Mouse (Mus musculus) midbrain, embryonic 11.5 days (tissue): Measurements from ENCODE around the gene Mybpc2. TPM values are rescaled to one million over a fixed set of nuclear protein-coding genes. Genes with fewer than 3 reads are reported as not detected.

Experiments
- ATAC-seq: fragments of 200-750 bp; cut with Nextera tagmentation; 2 replicates; pipeline ENCODE4 v1.8.0; 2017; ENCODE audit warnings: moderate TSS enrichment, moderate library complexity; ENCODE audit not compliant: low FRiP score
- DNase-seq: peaks from one replicate; pipeline ENCODE4 v3.0.0; 2015; ENCODE audit warnings: low spot score; ENCODE audit errors: missing footprints
- H3K27ac ChIP-seq: fragments of 300-500 bp; sonication (generic); 2 replicates; pipeline ENCODE4 v1.5.1; 2014; ENCODE audit warnings: low read depth, low read length
- H3K27me3 ChIP-seq: fragments of 300-500 bp; sonication (generic); 2 replicates; pipeline ENCODE4 v1.6.1; 2014; ENCODE audit warnings: mild to moderate bottlenecking, low read length, moderate library complexity, mixed read lengths; ENCODE audit not compliant: control insufficient read depth, insufficient read depth
- H3K36me3 ChIP-seq: fragments of 300-500 bp; sonication (generic); 2 replicates; pipeline ENCODE4 v1.6.1; 2014; ENCODE audit warnings: mild to moderate bottlenecking, low read length, moderate library complexity, mixed read lengths; ENCODE audit not compliant: control insufficient read depth, insufficient read depth
- H3K4me1 ChIP-seq: fragments of 300-500 bp; sonication (generic); 2 replicates; pipeline ENCODE4 v1.6.1; 2014; ENCODE audit warnings: low read length; ENCODE audit not compliant: control insufficient read depth, insufficient read depth
- H3K4me2 ChIP-seq: fragments of 300-500 bp; sonication (generic); 2 replicates; pipeline ENCODE4 v1.6.1; 2014; ENCODE audit warnings: mild to moderate bottlenecking, moderate library complexity
- H3K4me3 ChIP-seq: fragments of 300-500 bp; sonication (generic); 2 replicates; pipeline ENCODE4 v1.5.1; 2014; ENCODE audit warnings: low read depth, low read length
- H3K9ac ChIP-seq: fragments of 300-500 bp; sonication (generic); 2 replicates; pipeline ENCODE4 v1.6.1; 2014; ENCODE audit warnings: low read length
- H3K9me3 ChIP-seq: fragments of 300-500 bp; sonication (generic); 2 replicates; pipeline ENCODE4 v1.6.1; 2016; ENCODE audit warnings: low read length; ENCODE audit not compliant: control insufficient read depth
- WGBS: fragments of 180-500 bp; shearing (Covaris S2); extraction: QIAGEN DNeasy Blood & Tissue Kit; methylation state at CpG from one replicate; pipeline ENCODE4 v1.1.7; 2014; 5-methylcytosine and 5-hydroxymethylcytosine counted together
- polyA plus RNA-seq: library from polyadenylated mRNA; unstranded; fragments of >200 nt; fragmentation: Nextera tagmentation; extraction: Ambion mirVana; gene quantifications from 2 replicates; pipeline ENCODE4 v1.2.1, GENCODE M21; 2014

The Mybpc2 gene
- polyA plus RNA-seq, 1 experiment from 2014 or later, result not detected

DNA sequence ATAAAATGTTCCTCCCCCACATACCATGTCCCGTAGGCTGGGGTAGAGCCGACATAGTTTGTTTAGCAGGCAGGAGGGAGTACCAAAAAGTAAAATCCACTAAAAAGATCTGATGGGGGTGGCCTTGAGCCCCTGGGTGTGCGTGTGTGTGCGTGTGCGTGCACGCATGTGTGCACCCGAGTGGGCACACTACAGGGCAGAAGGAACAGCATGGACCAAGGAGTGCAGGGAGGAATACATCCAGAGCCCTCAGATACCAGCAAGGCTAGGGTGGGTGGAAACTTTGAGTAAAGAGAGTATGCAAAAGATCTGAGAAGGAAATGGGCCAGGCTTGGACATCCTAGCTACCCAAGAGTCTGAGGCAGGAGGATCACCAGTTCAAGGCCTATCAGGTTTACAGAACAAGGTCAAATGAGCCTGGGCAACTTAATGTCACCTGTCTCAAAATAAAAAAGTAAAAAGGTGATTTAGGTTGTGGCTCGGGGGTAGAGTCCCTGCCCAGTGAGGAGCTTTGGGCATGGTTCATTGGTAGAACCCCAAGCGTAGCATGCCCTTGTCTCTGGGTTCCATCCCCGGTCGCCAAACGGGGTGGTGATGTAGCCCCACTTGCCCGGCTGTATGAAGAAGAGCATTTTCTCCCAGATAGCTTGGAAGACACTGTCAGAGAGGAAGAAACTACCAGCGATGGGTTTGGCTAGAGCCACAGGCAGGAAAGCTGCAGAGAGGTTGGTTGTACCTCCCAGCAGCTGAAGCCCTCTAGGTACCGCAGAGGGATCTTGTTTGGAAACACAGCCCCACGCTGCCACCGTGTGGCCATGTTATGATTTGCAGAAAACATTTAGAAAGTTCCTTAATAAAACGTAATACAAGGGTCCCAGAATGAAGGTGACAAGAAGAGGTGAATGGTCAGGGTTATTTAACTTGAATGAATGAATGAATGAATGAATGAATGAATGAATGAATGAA lies 36.3 kb upstream of the Mybpc2 start:
- Histone ChIP-seq H3K36me3 (no peaks in the 10 kb centered on the region), H3K9ac (no peak overlapping the region), H3K4me1 (no peaks in the 10 kb centered on the region), H3K4me2 (no peak overlapping the region), H3K27ac (no peak overlapping the region), H3K4me3 (no peak overlapping the region), H3K27me3 (no peaks in the 10 kb centered on the region), H3K9me3 (no peaks in the 10 kb centered on the region)
- peak; percentile 97 for DNase-seq
- 54% methylated on average over 18 of the region's 18 CpGs for WGBS
- peak; percentile 50; the same call in 1 of the 2 replicates for ATAC-seq

GRCm38 (mm10) chr7:44557629-44558028 lies 33.2 kb upstream of the Mybpc2 start:
- Histone ChIP-seq H3K9me3 (no peaks in the 10 kb centered on the region), H3K9ac (no peak overlapping the region), H3K4me1 (peaks cover 5% of the 10 kb centered on the region), H3K4me3 (no peak overlapping the region), H3K4me2 (no peak overlapping the region), H3K36me3 (no peaks in the 10 kb centered on the region), H3K27ac (no peak overlapping the region), H3K27me3 (no peaks in the 10 kb centered on the region)
- DNase-seq (no peak), ATAC-seq (no peak)
- 72% methylated on average over 2 of the region's 2 CpGs for WGBS

DNA sequence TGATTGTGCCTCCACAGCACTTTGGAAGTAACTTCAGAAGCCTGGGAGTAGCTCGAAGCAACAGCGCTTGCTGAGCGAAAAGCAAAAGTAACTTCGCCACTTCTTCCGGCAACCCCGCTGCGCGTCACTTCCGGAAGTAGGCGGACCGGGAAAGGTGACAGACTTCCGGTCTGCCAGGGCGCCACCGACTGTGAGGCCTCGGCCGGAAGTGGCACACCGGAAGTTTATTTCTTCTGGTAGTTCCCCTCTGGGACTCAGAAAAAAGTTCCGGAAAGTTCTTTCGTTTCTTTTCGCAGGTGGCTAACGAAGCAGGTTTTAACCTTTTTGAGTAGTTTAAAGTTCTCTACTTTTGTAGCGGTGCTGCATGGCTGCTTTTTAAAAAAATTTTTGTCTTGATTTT lies 29.4 kb upstream of the Mybpc2 start, which contains the start of gene Nr1h2:
TSS of gene Nr1h2 (minus strand) at position 126 of the 400 bp plus-strand sequence.
- Histone ChIP-seq H3K4me1 (peaks cover 6% of the 10 kb centered on the region), H3K4me2 (peak within 1 kb of the TSS; percentile 61), H3K27ac (peak within 1 kb of the TSS; percentile 88), H3K27me3 (no peaks in the 10 kb centered on the region), H3K4me3 (peak within 1 kb of the TSS; percentile 84), H3K9ac (peak within 1 kb of the TSS; percentile 56), H3K9me3 (no peaks in the 10 kb centered on the region), H3K36me3 (peaks cover 18% of the 10 kb centered on the region)
- DNase-seq (peak; percentile 100), ATAC-seq (peak; percentile 80)
- under 1% methylated on average over 22 of the region's 22 CpGs for WGBS

DNA sequence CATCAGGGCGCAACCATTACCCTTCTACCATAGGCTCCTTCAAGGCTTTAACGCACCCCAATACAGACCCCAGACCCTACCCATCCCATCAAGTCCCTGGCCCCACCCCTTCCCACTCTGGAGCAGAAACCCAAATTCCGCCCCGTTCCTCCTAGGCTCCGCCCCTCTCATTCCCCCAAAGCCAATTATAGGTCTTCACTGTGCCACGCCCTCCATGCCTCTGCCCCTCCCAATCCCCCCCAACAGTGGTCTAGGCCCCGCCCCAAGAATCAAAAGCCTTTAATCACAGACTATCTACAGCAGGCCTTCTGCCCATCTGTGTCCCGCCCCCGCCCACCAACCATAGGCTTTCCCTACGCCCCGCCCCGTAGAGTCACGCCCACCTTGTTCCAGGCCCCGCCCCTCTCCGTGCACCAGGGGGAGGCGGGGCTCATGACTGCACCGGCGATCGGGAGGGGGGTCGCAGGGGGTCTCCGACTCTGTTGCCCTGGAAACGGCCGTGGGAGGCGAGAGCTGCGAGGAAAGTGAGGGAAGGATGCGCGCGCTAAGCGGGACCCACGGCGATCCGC lies 28.8 kb upstream of the Mybpc2 start:
- peaks cover 18% of the 10 kb centered on the region for H3K36me3 ChIP-seq
- H3K4me3 ChIP-seq, result peak overlapping the region; percentile 84
- DNase-seq (peak; percentile 98), ATAC-seq (peak; percentile 78)
- H3K4me1 ChIP-seq, result peaks cover 6% of the 10 kb centered on the region
- peak overlapping the region; percentile 88 for H3K27ac ChIP-seq
- WGBS, result under 1% methylated on average over 31 of the region's 32 CpGs
- H3K27me3 ChIP-seq, result no peaks in the 10 kb centered on the region
- peak overlapping the region; percentile 56 for H3K9ac ChIP-seq
- peak overlapping the region; percentile 61 for H3K4me2 ChIP-seq
- H3K9me3 ChIP-seq, result no peaks in the 10 kb centered on the region

- Histone ChIP-seq H3K4me3 (peak overlapping the region; percentile 84), H3K27me3 (no peaks in the 10 kb centered on the region), H3K9me3 (no peaks in the 10 kb centered on the region), H3K4me2 (peak overlapping the region; percentile 61), H3K27ac (no peak overlapping the region), H3K36me3 (peaks cover 18% of the 10 kb centered on the region), H3K4me1 (peaks cover 13% of the 10 kb centered on the region), H3K9ac (no peak overlapping the region)
- ATAC-seq, result no peak
- whole genome bisulfite sequencing, result 86% methylated on average over 31 of the region's 31 CpGs
- no peak for DNase-seq
These were observed 27.9 kb upstream of the Mybpc2 start for GRCm38 (mm10) chr7:44552141-44552908.

GRCm38 (mm10) chr7:44551731-44552130 lies 27.3 kb upstream of the Mybpc2 start:
- no peak for ATAC-seq
- no peak overlapping the region for H3K27ac ChIP-seq
- H3K4me1 ChIP-seq, result peaks cover 17% of the 10 kb centered on the region
- H3K4me3 ChIP-seq, result no peak overlapping the region
- DNase-seq, result peak; percentile 35
- H3K9ac ChIP-seq, result no peak overlapping the region
- H3K36me3 ChIP-seq, result peaks cover 18% of the 10 kb centered on the region
- H3K27me3 ChIP-seq, result no peaks in the 10 kb centered on the region
- no peaks in the 10 kb centered on the region for H3K9me3 ChIP-seq
- 71% methylated on average over 22 of the region's 22 CpGs for WGBS
- no peak overlapping the region for H3K4me2 ChIP-seq

DNA sequence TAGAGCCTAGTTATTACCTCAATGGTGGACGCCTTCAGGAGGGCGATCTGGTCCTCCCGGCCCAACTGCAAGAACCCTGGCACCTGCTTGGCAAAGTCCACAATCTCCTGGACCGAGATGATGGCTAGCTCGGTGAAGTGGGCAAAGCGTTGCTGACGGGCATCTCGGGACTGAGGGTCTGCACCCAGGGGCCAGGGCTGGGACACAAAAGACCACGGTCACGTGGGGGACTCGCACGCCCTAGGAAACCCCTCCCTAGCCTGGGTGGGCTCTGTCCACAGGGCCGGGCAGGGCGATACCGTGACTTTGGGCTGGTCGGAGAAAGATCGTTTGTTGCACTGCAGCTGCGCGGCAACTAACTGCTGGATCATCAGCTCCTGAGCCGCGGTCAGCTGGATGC lies 26.8 kb upstream of the Mybpc2 start:
- no peak for ATAC-seq
- DNase-seq, result no peak
- Histone ChIP-seq H3K9ac (no peak overlapping the region), H3K36me3 (peaks cover 18% of the 10 kb centered on the region), H3K4me1 (peaks cover 17% of the 10 kb centered on the region), H3K9me3 (no peaks in the 10 kb centered on the region), H3K4me2 (no peak overlapping the region), H3K27me3 (no peaks in the 10 kb centered on the region), H3K4me3 (no peak overlapping the region), H3K27ac (no peak overlapping the region)
- 91% methylated on average over 21 of the region's 21 CpGs for WGBS

DNA sequence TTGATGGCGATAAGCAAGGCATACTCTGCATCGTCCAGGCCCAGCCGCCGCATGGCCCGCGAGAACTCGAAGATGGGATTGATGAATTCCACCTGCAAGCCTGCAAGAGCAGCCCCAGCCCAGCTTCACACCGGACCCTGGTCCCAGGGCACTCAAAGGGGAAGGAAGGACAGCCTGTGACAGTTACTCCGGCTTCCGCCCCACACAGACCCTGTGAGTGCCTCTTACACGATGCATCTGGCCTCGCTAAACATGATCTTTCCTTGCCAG lies 25.9 kb upstream of the Mybpc2 start:
- Histone ChIP-seq H3K27me3 (no peaks in the 10 kb centered on the region), H3K9ac (no peak overlapping the region), H3K36me3 (peaks cover 18% of the 10 kb centered on the region), H3K4me2 (no peak overlapping the region), H3K4me3 (no peak overlapping the region), H3K4me1 (peaks cover 17% of the 10 kb centered on the region), H3K27ac (no peak overlapping the region), H3K9me3 (0 out of 2 replicates have a peak, but pooled peaks cover 3% of the 10 kb centered on the region)
- no peak for ATAC-seq
- WGBS, result 94% methylated on average over 12 of the region's 12 CpGs
- no peak for DNase-seq
